Mouse (Mus musculus) stomach, embryonic 14.5 days (tissue): ENCODE data around the gene Cep295nl. TPM values are rescaled to one million over a fixed set of nuclear protein-coding genes. Genes with fewer than 3 reads are reported as not detected.

Source experiments
- ATAC-seq: fragments of 200-750 bp; cut with Nextera tagmentation; 2 replicates; pipeline ENCODE4 v1.8.0; 2017; ENCODE audit warnings: low read depth, moderate TSS enrichment; ENCODE audit not compliant: insufficient number of reproducible peaks, insufficient read depth, low FRiP score
- H3K27ac ChIP-seq: fragments of 300-500 bp; sonication (generic); 2 replicates; pipeline ENCODE4 v1.5.1; 2014; ENCODE audit warnings: mild to moderate bottlenecking, low read length, moderate library complexity, mixed read lengths
- H3K27me3 ChIP-seq: fragments of 300-500 bp; sonication (generic); 2 replicates; pipeline ENCODE4 v1.6.1; 2014; ENCODE audit warnings: low read length, control low read depth, mixed read lengths; ENCODE audit not compliant: control insufficient read depth, insufficient read depth
- H3K36me3 ChIP-seq: fragments of 300-500 bp; sonication (generic); 2 replicates; pipeline ENCODE4 v1.6.1; 2014; ENCODE audit warnings: mild to moderate bottlenecking, control low read depth, low read length, moderate library complexity, mixed read lengths; ENCODE audit not compliant: control insufficient read depth, insufficient read depth
- H3K4me1 ChIP-seq: fragments of 300-500 bp; sonication (generic); 2 replicates; pipeline ENCODE4 v1.6.1; 2014; ENCODE audit warnings: low read length, control low read depth, mixed read lengths; ENCODE audit not compliant: control insufficient read depth, insufficient read depth
- H3K4me2 ChIP-seq: fragments of 300-500 bp; sonication (generic); replicated peaks from 2 replicates; pipeline ENCODE4 v1.6.1; 2014; ENCODE audit warnings: low read depth, low read length, control low read depth
- H3K4me3 ChIP-seq: fragments of 300-500 bp; sonication (generic); 2 replicates; pipeline ENCODE4 v1.5.1; 2014; ENCODE audit warnings: low read depth, low read length, control low read depth
- H3K9ac ChIP-seq: fragments of 300-500 bp; sonication (generic); replicated peaks from 2 replicates; pipeline ENCODE4 v1.6.1; 2014; ENCODE audit warnings: low read depth, mild to moderate bottlenecking, control low read depth, low read length, moderate library complexity, mixed read lengths
- H3K9me3 ChIP-seq: fragments of 300-500 bp; sonication (generic); 2 replicates; pipeline ENCODE4 v1.6.1; 2016; ENCODE audit warnings: low read depth, low read length, control low read depth; ENCODE audit not compliant: control insufficient read depth
- WGBS: fragments of 180-500 bp; shearing (Covaris S2); extraction: QIAGEN DNeasy Blood & Tissue Kit; methylation state at CpG from one replicate; pipeline ENCODE4 v1.1.7; 2014; 5-methylcytosine and 5-hydroxymethylcytosine counted together
- polyA plus RNA-seq: library from polyadenylated mRNA; unstranded; fragments of >200 nt; fragmentation: Nextera tagmentation; extraction: Ambion mirVana; gene quantifications from 2 replicates; pipeline ENCODE4 v1.2.1, GENCODE M21; 2014

The Cep295nl gene
- polyA plus RNA-seq, 1 experiment from 2014 or later: not detected

- H3K4me2 ChIP-seq: no peak overlapping the region
- ATAC-seq: no peak
- no peaks in the 10 kb centered on the region for H3K9me3 ChIP-seq
- H3K9ac ChIP-seq: no peak overlapping the region
- peak overlapping the region; percentile 23; the same call in 1 of the 2 replicates for H3K27ac ChIP-seq
- H3K27me3 ChIP-seq: no peaks in the 10 kb centered on the region
- H3K4me1 ChIP-seq: peaks cover 6% of the 10 kb centered on the region
- 79% methylated on average over 4 of the region's 4 CpGs for WGBS
- H3K4me3 ChIP-seq: no peak overlapping the region
- no peaks in the 10 kb centered on the region; the same call in 1 of the 2 replicates for H3K36me3 ChIP-seq
These were observed 15.8 kb downstream of the Cep295nl start for GRCm38 (mm10) chr11:118326491-118326890.

GRCm38 (mm10) chr11:118324541-118324940, 17.8 kb downstream of the Cep295nl start:
- no peak overlapping the region for H3K27ac ChIP-seq
- no peaks in the 10 kb centered on the region for H3K27me3 ChIP-seq
- no peak for ATAC-seq
- H3K4me3 ChIP-seq: no peak overlapping the region
- peaks cover 6% of the 10 kb centered on the region for H3K4me1 ChIP-seq
- H3K9ac ChIP-seq: no peak overlapping the region
- 62% methylated on average over 5 of the region's 5 CpGs for WGBS
- peaks cover 4% of the 10 kb centered on the region; the same call in 1 of the 2 replicates for H3K36me3 ChIP-seq
- H3K9me3 ChIP-seq: no peaks in the 10 kb centered on the region
- H3K4me2 ChIP-seq: no peak overlapping the region

GRCm38 (mm10) chr11:118323974-118324373, 18.3 kb downstream of the Cep295nl start:
- Histone ChIP-seq H3K9me3 (no peaks in the 10 kb centered on the region), H3K9ac (no peak overlapping the region), H3K4me1 (peaks cover 6% of the 10 kb centered on the region), H3K4me2 (no peak overlapping the region), H3K27ac (no peak overlapping the region), H3K4me3 (no peak overlapping the region), H3K36me3 (peaks cover 7% of the 10 kb centered on the region; the same call in 1 of the 2 replicates), H3K27me3 (no peaks in the 10 kb centered on the region)
- 89% methylated on average over 5 of the region's 5 CpGs for WGBS
- no peak for ATAC-seq

GRCm38 (mm10) chr11:118322647-118323046, 19.7 kb downstream of the Cep295nl start:
- Histone ChIP-seq H3K27me3 (no peaks in the 10 kb centered on the region), H3K4me3 (no peak overlapping the region), H3K27ac (no peak overlapping the region), H3K9me3 (no peaks in the 10 kb centered on the region), H3K9ac (no peak overlapping the region), H3K4me2 (no peak overlapping the region), H3K36me3 (peaks cover 13% of the 10 kb centered on the region; the same call in 1 of the 2 replicates), H3K4me1 (peaks cover 3% of the 10 kb centered on the region; the same call in 1 of the 2 replicates)
- 62% methylated on average over 3 of the region's 3 CpGs for WGBS
- no peak for ATAC-seq

- peaks cover 3% of the 10 kb centered on the region; the same call in 1 of the 2 replicates for H3K4me1 ChIP-seq
- H3K27me3 ChIP-seq: no peaks in the 10 kb centered on the region
- WGBS: 55% methylated on average over 4 of the region's 4 CpGs
- H3K4me3 ChIP-seq: no peak overlapping the region
- no peak for ATAC-seq
- no peak overlapping the region for H3K4me2 ChIP-seq
- no peak overlapping the region; the same call in 1 of the 2 replicates for H3K9ac ChIP-seq
- H3K27ac ChIP-seq: no peak overlapping the region
- no peaks in the 10 kb centered on the region for H3K9me3 ChIP-seq
- peaks cover 13% of the 10 kb centered on the region; the same call in 1 of the 2 replicates for H3K36me3 ChIP-seq
These were observed 20.3 kb downstream of the Cep295nl start for GRCm38 (mm10) chr11:118321971-118322370.

- H3K4me1 ChIP-seq: peaks cover under 1% of the 10 kb centered on the region; the same call in 1 of the 2 replicates
- no peak overlapping the region for H3K27ac ChIP-seq
- peaks cover 13% of the 10 kb centered on the region; the same call in 1 of the 2 replicates for H3K36me3 ChIP-seq
- no peak overlapping the region for H3K4me2 ChIP-seq
- H3K4me3 ChIP-seq: no peak overlapping the region
- no peak overlapping the region for H3K9ac ChIP-seq
- no peaks in the 10 kb centered on the region for H3K9me3 ChIP-seq
- ATAC-seq: no peak
- no peaks in the 10 kb centered on the region for H3K27me3 ChIP-seq
- 86% methylated on average over 7 of the region's 7 CpGs for WGBS
These were observed 20.8 kb downstream of the Cep295nl start for GRCm38 (mm10) chr11:118321500-118321899.

GRCm38 (mm10) chr11:118318678-118319077, 23.6 kb downstream of the Cep295nl start:
- H3K4me2 ChIP-seq: no peak overlapping the region
- H3K4me1 ChIP-seq: no peaks in the 10 kb centered on the region
- H3K9me3 ChIP-seq: no peaks in the 10 kb centered on the region
- H3K27ac ChIP-seq: no peak overlapping the region
- peaks cover 29% of the 10 kb centered on the region for H3K36me3 ChIP-seq
- no peak overlapping the region for H3K9ac ChIP-seq
- WGBS: 61% methylated on average over 5 of the region's 5 CpGs
- no peaks in the 10 kb centered on the region for H3K27me3 ChIP-seq
- no peak for ATAC-seq
- H3K4me3 ChIP-seq: no peak overlapping the region

GRCm38 (mm10) chr11:118317129-118317528, 25.2 kb downstream of the Cep295nl start:
- no peak overlapping the region for H3K4me2 ChIP-seq
- ATAC-seq: no peak; the same call in 1 of the 2 replicates
- H3K9me3 ChIP-seq: no peaks in the 10 kb centered on the region
- H3K27ac ChIP-seq: no peak overlapping the region
- no peaks in the 10 kb centered on the region for H3K27me3 ChIP-seq
- no peaks in the 10 kb centered on the region for H3K4me1 ChIP-seq
- peaks cover 40% of the 10 kb centered on the region for H3K36me3 ChIP-seq
- WGBS: 19% methylated on average over 7 of the region's 7 CpGs
- no peak overlapping the region for H3K4me3 ChIP-seq
- H3K9ac ChIP-seq: no peak overlapping the region

- Histone ChIP-seq H3K9me3 (no peaks in the 10 kb centered on the region), H3K9ac (no peak overlapping the region), H3K36me3 (peaks cover 48% of the 10 kb centered on the region), H3K4me2 (no peak overlapping the region), H3K4me3 (no peak overlapping the region), H3K27ac (no peak overlapping the region), H3K4me1 (no peaks in the 10 kb centered on the region), H3K27me3 (no peaks in the 10 kb centered on the region)
- 82% methylated on average over 8 of the region's 8 CpGs for WGBS
- ATAC-seq: no peak
These were observed 26.0 kb downstream of the Cep295nl start for GRCm38 (mm10) chr11:118316231-118316806.
